Mouse (Mus musculus) thymus, postnatal 25 days (tissue): ENCODE measurements around the gene I830077J02Rik.
"Not testable (repeated sequence)": the region's sequence is repeated elsewhere in the genome, so short reads cannot be mapped to it uniquely, and the experiment has no call there.

Experiments
- DNase-seq: peaks from one replicate; pipeline ENCODE4 v3.0.0; 2022

I830077J02Rik gene

DNA sequence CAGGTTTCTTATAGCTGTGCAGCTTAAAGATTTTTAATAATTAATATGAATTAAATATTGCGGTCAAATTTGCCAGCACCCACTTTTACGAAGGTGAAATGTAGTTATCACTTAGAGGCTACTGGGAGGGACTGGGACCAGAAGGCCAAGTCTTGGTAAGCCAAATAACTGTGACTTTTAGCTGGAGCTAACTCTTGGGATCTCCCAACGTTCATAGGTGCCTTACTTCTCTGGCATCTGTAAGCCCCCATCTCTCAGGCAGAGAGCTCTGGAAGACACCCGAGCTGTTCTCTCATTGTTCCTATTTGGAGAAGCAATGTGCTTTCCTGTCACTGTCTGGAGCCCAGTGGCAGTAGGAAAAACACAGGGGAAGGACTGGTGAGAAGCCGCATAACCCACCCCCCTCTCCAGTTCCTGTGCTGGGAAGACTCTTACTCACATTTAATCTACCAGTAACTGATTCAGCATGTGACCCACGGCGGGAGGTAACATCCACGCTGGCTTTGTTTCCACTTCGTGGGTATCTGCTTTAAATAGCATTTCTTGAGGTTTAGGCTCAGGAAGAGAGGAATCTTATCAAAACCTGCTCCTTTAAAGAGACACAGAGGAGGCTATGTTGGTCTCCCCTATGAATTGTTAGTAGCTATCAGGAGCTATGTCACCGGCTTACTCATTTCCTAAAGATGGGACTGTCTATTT lies 14.7 kb downstream of the I830077J02Rik start:
- DNase-seq = no peak

DNA sequence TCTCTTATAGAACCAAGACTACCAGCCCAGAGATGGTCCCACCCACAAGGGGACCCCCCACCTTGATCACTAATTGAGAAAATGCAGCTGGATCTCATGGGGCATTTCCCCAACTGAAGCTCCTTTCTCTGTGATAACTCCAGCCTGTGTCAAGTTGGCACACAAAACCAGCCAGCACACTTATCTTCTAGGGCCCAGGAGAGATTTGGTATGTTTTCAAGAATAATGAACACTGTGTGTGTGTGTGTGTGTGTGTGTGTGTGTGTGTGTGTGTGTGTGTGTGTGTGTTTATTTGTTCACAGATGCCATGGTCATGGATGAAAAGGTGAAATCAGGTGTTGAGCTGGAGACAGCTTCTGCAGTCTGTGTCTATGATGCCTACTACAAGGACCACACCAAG lies 16.0 kb downstream of the I830077J02Rik start:
- DNase-seq = not testable (repeated sequence)

DNA sequence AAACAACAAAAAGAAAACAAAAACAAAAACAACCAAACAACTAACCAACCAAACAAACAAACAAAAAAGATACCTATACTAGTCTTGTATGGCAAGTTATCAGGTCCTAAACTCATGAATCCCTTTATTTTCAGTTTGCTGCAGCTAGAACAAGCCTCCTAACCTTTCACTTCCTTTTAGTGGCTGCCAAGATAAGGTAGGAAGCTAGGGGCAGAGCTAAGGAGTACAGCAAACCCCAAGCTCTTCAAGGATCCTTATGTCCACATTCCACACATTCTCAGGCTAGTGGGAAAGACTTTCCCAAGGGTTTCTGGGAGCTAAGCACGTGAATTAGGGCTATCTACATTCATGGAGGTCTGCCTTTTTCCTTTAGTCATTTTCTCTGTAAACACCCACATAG lies 17.2 kb downstream of the I830077J02Rik start:
- no peak for DNase-seq

DNA sequence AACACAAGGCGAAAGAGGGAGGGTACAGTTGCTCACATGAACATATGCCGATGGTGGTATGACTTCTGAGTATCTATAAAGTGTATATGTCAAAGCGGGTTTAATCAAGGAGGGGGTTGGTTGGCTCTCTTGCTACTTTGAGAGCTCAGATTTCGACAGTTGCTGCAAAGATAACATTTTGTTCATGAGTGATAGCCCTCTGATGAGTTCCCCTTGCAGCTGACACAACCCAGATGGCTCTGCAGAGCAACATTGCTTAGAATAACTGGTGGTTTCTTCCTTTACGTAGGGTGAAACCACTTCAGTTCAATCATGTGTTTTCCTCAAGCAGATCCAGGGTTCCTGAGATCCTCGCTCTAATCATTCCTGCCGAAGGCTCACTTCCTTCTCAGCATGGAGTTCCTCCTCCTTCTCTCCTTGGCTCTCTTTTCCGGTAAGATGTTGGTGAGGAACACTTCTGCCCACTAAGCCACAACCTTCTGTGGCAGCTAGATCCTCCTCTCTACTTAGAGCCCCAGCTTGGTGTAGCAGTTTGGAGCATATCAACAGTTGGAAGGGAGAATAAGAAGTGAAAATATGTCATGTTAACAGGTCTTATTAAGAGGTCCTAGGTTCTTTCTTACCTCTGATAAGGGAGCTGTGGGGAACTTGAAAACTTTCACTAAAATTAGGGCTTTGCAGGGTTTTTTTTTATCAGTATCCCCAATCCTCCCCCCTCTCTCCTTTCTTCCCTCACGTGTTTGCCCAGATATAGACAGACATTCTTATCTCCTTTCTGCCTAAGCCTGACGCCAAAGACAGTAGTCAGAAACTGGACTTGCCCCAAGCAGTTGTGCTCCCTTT lies 18.4 kb downstream of the I830077J02Rik start:
- no peak for DNase-seq

DNA sequence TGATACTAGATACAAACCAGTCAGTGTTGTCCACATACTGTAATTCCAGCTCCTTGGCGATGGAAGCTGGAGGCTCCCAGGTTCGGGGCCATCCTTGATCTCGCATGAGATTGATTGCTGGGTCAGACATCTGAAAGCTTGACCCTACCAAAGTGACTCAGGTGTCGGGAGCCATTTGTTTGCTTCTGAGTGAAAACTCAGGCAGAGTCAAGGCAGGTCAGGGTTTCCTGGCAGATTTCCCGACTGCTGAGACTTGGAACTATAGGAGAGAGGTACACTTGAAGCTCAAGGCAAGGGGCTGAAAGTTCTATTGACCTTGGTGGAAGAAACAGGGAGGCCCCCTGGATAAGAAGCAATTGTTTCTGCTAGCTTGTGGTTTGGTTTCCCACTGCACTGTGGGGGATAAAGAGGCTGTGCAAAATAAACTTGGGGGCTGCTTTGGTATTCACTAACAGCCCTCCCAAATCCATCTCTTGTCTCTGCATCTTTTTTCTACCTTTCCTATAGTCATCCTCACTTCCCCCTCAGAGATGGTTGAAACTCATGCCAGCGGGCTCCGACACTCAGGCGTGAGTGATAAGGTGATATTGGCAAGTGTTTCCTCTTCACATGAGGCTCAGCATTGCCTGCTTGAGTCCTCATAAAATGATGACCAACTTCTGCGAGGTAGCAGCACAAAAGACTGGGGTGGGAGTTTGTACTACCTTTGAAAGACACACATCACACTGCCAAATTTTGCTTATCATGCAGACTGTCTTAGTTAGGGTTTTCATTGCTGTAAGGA lies 20.2 kb downstream of the I830077J02Rik start:
- no peak for DNase-seq

DNA sequence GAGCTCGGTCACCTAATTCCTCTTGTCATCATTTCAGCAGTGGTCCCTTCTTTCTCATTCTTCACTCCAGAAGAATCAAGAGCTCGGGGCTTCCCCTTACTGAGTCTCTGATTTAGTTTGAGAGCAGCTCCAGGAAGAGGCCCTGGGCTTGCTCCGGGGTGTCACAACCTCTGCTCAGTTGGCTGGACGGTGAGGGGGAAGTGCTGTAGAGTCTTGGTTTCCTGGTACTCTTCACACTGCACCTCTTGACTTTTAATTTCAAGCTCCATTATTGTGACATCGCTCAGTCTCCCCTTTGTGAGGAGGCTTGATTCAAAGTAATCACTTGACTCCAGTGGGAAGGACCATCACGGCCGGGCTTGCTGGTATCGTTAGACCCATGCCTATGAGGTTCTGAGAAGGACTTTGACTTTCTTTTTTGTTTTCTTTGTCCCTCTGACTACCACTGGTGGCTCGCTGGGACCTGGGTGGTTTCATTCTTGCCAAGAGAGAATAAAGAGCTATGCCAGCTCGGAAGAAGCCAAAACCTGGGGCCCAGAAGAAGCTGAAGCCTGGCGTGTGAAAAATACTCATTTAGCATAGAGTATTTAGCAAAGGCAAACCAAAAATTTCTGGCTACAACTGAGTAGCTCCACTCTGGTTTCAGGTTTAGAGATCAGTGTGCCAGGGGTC lies 21.8 kb downstream of the I830077J02Rik start:
- DNase-seq = peak; percentile 47

DNA sequence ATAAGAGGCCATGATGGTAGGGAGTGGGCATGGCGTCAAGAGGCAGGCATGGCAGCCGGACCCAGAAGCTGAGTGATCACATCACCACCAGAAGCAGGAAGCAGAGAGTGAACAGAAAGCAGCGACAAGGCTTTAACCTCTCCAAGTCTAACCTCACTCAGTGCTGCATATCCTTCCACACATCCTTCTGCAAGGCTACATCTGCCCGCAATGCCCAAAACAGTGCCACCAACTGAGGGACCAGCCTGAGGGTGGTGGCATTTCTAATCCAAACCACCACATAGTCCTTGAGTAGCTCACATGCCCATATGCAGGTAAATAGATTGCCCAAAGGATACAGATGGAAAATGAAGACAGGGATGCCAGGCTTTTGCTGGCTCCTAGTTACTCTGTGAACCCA lies 23.5 kb downstream of the I830077J02Rik start:
- no peak for DNase-seq

DNA sequence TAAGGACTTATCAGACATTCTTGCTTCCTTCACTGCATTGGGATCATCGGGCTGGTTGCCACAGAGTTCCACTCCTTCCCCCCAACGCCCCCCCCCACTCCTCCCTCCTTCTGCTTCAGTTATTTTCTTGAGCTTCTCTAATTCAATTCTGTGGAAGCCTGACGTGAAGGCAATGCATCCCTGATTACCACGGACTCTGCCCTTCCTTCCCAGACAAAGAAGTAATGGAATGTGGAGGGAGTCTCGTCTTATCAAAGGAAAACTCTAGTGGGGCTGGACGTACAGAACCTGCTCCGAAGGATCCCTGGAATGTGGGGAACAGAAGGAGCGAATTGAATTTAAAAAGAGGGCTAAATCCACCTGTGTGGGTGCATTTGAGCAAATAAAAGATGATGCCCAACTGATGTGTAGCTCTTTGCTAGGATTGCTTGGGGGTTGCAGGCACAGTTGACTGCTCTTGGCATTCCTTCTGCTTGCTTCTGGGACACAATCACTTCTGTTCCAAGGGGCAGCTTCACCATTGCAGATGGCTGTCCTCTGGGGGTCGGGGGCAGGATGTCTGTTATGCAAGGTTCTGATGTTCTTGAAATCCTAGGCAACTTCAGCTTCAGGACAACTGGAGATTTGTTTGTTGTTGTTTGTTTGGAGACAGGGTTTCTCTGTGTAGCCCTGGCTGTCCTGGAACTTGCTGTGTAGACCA lies 24.4 kb downstream of the I830077J02Rik start:
- no peak for DNase-seq

DNA sequence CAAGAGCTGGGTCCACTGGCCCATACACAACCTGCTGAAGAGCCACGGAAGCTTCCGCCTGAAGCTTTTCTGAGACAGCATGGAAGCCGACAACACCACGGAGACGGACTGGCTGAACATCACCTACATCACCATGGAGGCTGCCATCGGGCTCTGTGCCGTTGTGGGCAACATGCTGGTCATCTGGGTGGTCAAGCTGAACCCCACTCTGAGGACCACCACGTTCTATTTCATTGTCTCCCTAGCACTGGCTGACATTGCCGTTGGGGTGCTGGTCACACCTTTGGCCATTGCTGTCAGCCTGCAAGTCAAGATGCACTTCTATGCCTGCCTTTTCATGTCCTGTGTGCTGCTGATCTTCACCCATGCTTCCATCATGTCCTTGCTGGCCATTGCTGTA lies 27.7 kb downstream of the I830077J02Rik start:
- DNase-seq = no peak

DNA sequence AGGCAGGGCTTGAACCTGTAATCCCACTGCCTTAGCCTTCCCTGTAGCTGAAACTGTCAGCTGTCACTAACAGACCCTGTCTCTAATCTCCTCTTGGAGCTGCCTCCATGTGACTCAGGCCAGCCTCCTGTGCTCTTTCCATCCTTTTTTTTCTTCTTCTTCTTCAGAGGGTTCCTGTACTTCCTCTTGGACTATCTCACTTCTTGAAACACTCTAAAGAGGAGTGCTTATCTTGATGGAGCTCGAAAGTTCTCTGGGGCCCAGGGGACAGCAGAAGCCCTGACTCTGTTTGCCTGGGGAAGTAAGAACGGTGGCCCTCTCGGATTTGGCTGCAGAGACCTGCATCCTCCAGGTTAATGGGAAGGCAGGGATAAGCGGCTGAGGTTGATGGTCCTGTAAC lies 28.3 kb downstream of the I830077J02Rik start:
- DNase-seq = no peak

DNA sequence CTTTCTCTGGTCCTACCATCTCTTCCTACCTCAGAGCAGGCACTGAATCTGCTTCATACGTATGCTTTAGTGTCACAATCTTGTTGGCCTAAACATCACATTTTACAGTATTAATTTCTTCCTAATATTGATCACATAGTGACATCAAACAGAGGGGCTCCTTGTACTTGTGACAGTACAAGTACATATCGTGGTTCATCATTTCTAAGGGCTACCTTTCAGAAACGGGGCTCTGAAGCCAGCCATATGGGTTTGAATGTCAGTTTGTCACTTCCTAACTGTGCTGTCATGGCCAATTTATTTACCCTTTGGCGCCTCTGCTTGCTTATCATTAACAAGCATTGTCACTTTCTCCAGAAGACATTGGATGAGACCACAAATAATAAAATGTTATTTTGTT lies 31.0 kb downstream of the I830077J02Rik start:
- DNase-seq = no peak

DNA sequence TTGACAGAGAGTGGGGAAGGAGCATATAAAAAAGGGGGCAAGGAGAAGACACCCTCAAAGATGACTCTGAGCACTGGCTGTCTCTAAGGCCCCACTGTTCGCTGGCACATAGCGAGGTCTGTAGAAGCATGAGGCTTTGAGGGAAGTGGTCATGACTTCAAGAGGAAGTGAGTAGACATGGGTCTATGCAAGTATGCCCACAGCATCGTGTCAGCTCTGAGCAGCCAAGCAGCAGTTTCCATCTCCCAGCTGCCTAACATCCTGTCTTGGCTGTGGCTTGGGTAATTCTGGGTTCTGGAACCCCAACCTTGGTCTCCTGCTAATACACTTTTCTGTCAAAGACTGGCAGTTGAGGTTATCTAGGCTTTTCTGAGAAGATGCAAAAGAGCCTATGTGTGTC lies 31.7 kb downstream of the I830077J02Rik start:
- DNase-seq = peak; percentile 21

DNA sequence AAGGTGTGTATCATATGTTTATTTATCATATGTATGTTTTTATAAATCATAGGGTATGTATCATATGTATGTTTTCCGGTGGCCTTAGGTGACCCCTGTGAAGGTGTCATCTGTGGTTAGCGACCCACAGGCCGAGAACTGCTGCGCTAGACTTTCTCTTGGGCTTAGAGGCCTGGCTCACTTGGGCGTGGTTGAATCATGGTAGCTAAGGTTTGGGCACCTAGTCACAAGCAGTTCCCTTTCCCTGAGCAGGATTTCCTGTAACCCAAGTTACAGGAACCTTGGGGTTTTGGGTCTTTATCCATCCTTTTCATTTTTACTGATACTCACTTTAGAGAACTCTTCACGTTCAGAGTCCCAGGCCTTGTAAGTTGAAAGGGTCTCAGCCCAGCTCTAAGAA lies 32.2 kb downstream of the I830077J02Rik start:
- DNase-seq = no peak

DNA sequence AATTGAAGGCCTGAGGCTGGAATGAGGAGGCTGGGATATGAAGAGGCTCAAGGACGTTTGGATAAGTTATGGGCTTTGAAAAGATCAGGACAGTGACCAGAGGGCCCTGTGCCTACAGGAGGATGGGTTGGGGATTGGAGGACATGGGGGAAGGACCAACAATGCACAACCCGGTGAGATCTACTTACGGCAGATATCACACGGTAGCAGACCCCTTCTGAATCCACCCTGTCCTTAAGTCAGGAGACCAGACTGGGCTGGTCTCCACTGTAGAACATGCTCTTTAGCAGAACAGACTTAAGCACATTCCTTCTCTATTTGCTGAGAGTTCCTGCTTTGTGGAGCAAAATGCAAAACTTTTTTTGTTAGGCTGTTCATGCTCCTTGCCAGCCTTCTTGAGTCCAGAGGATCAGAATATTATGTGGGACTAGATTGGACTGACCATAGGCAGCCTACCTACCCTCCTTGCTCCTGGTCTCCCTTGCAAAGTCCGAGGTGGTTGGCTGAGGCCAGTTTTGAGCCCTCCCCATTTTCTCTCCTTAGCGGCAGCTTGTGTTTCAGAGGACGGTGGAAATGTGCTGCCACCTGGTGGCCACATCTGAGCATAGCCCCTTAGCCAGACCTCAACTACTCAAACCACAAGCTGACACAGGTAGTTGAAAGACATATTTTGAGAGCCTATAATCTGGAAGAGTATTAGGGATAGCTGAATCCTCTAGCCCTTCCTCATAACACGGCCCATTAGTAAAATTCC lies 32.9 kb downstream of the I830077J02Rik start:
- peak; percentile 86 for DNase-seq

DNA sequence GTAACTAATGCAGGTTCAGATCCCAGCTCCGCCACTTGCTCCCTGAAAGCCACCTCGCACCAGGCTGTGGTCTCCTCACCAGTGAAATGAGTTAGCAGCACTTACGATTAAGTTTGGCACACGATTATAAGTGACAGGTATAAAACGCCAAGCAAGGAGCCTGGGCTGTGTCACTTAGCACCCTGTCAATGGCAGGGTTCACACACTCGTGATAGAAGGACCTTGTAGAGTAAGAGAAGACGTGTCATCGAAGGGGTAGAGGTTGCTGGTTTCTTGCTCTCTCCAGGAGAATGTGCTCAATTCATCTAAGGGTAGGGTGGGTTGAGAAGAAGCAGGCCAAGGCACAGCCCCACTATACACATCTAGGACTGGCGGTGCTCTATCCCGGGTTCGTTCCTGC lies 33.6 kb downstream of the I830077J02Rik start:
- DNase-seq = no peak

DNA sequence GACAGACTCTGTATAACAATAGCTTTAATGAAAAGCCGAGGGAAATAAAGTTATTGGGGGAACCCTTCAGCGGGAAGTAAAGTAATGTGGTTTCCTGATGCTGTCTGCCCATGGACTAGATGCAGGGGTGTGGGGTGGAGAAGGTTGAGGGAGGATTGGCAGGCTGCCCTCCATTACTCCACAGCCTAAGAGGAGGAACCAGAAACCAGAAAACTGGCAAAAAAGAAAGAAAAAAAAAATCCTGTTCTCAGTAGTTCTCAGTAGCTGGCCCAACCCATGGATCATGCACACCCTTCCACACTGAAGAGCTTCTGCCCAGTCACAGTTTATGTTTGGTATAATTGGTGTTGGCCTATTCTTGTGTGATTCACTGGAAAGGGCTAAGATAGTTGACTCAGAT lies 34.1 kb downstream of the I830077J02Rik start:
- DNase-seq = no peak

DNA sequence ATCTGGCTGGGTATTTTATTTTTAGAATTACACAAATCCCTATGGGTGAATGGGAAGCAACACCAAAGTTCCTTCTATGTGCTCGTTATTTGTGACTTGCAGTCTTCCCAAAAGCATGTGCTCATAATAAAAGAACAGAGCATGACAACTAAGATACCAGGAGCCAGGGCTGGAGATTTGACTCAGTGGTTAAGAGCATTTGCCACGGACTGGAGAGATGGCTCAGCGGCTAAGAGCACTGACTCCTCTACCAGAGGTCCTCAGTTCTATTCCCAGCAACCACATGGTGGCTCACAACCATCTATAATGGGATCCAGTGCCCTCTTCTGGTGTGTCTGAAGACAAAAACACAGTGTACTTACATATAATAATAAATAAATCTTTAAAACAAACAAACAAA lies 35.7 kb downstream of the I830077J02Rik start:
- DNase-seq = no peak

DNA sequence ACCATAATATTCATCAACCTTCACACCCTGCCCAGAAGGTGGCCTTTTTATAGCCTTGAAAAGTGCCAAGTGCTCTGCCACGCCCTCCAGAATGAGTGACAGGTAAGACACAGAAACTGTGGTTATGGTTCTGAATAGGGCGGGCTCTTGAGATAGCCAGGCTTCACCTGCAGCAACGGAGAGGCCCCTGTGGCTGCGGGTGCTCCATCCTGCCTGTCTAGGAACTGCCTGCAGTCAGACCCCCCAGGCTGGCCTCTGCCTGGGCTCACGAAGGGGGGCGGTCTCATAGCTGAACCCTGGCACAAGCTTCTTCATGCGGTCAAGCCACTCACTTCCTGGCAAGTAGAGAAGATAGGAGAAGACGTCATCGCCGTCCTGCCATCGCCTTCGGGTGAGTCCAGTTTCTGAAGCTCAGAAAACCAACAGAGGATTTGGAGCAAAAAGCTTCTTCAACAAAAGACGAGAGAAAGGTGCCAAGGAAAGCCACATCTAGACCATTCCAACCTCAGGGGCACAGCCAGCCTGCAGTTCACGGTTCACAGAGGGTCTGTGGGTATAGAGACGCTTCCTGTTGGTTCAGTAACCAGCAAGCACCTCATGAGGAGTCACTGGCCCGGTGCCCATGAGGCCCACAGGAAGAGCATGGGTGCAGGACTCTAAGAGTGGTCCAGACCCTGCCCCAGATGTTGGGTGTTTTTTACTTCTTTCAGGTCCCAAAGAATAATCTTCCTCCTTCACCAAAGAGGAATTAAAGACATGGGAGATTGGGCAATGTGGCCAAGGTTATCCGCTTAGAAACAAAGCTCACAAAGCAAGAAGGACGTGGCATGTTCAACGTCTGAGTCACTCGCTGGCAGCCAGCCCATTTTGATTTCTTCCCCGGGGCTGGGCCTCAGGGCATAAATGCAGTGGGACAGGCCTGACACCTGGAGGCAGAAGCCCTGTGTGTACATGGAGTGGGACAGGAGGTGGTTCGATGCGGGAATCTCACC lies 37.6 kb downstream of the I830077J02Rik start:
- DNase-seq = peak; percentile 87

DNA sequence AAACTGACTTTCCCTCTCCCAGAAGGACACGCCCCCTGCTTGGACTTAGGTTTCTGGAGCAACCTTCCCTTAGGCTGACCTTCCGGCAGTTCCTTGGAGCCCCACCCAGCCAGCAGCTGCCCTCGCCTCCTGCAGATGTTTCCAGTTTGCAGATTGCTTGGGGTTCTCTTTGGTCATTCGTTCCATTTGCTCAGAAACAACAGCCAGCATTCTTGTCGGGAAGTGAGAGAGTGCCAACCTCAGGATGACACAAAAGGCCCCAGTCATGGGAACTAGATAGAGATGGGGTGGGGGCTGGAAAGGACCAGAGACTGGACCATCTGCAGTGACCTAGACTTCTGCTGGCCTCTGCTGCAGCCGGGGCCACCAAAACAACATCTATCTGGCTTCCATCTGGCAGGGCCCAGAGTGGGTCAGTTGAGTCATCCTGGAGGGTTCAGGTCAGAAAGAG lies 38.5 kb downstream of the I830077J02Rik start:
- DNase-seq = peak; percentile 26
